In the genomic region with DNA sequence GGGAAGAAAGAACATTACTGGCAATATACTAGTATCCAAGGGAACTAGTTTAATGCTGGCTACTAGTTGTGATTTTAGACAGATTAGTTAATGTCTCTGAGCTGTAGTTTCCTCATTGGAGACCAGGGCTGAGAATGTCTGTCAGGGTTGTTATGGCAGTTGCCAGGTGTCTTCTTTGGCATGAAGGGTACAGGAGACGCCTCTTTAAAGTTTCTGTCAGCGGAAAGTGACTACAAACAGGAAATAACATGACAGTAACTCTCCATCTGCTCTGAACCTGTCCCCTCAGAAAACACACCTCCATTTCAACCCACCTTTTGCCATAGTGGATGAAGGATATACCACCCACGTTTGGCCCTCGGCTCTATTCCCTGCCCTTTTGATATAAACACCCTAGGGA, we compare ENCODE assay signal across 28 mouse cellular contexts. TPM values are rescaled to one million over a fixed set of nuclear protein-coding genes. Genes with fewer than 3 reads are reported as not detected.
DNase-seq lines count a peak whose midpoint lies in the region; ATAC-seq and TF ChIP-seq lines count a peak whose summit lies in the region.
"Had no signal": no experiment of that assay in that cellular context is flagged by ENCODE, and none has a peak within 500 bp of the region (broad histone marks: within the 10 kb centered on the region; RNA-seq: fewer than 3 reads in every experiment).

No protein-coding gene starts in this region.

- peak overlapping the region; percentile 95 for H3K27ac ChIP-seq in thymus, adult 2 months (ENCODE audit: control insufficient read depth, insufficient read depth, low read length)
- H3K27ac ChIP-seq: embryonic facial prominence, embryonic 10.5 days; embryonic facial prominence, embryonic 13.5 days; forebrain, embryonic 12.5 days; forebrain, embryonic 15.5 days; heart, embryonic 10.5 days; heart, embryonic 13.5 days; hindbrain, embryonic 12.5 days; hindbrain, embryonic 15.5 days had no signal

- WGBS in thymus, adult 2 months: 29% methylated on average over 4 of the region's 4 CpGs

- no peaks in the 10 kb centered on the region for H3K36me3 ChIP-seq in thymus, adult 2 months (ENCODE audit: control insufficient read depth, insufficient read depth, low read length)
- H3K36me3 ChIP-seq: embryonic facial prominence, embryonic 13.5 days; heart, embryonic 10.5 days; hindbrain, embryonic 15.5 days had no signal

- TF ChIP-seq POLR2A in thymus, adult 2 months (IDR thresholded peaks at IDR 0.05; ENCODE audit: control insufficient read depth, extremely low read depth, insufficient read depth, low read length, poor library complexity): no peak

- peaks cover 46% of the 10 kb centered on the region for H3K4me1 ChIP-seq in thymus, adult 2 months (replicated peaks; ENCODE audit: control insufficient read depth, insufficient read depth, low read length)

- no peaks in the 10 kb centered on the region for H3K27me3 ChIP-seq in thymus, adult 2 months (ENCODE audit: control insufficient read depth, insufficient read depth, low read length)
- H3K27me3 ChIP-seq: CH12.LX; embryonic facial prominence, embryonic 13.5 days; forebrain, embryonic 12.5 days; forebrain, embryonic 15.5 days; heart, embryonic 13.5 days; hindbrain, embryonic 12.5 days; hindbrain, embryonic 15.5 days; Patski had no signal

- intact Hi-C loops in left cerebral cortex, postnatal 36 days (cut with DNase I): no loop called here

- ATAC-seq in CD4-positive, CD25-positive, alpha-beta regulatory T cell, adult 4 months: peak; percentile 83
- ATAC-seq: forebrain, embryonic 15.5 days; Patski had no signal

- no peak overlapping the region for H3K4me3 ChIP-seq in thymus, adult 2 months (ENCODE audit: control insufficient read depth, insufficient read depth, low read length)
- H3K4me3 ChIP-seq: embryonic facial prominence, embryonic 10.5 days; embryonic facial prominence, embryonic 13.5 days; erythroblast, embryonic 14.5 days; forebrain, embryonic 12.5 days; forebrain, embryonic 15.5 days; heart, embryonic 10.5 days; heart, embryonic 13.5 days; hindbrain, embryonic 12.5 days; hindbrain, embryonic 15.5 days had no signal

- no peak for DNase-seq in thymus, adult 2 months
- no peak for DNase-seq in thymus, postnatal 36 days
- DNase-seq in CD4-positive helper T cell, adult 2 months (ENCODE audit: low read depth, low spot score): peak; percentile 46
- no peak for DNase-seq in embryo, embryonic 9.5 days (ENCODE audit: extremely low spot score)
- DNase-seq in left cerebral cortex, postnatal 36 days (ENCODE audit: low spot score in 2 of 2): no peak
- DNase-seq: adrenal gland, adult 2 months; adrenal gland, postnatal 14 days; B cell, adult 2 months; cerebellum, adult 11 months; cerebellum, adult 2 months; cerebellum, adult 9-11 months; cerebellum, postnatal 25 days; gastrocnemius, postnatal 25 days; heart, adult 18-20 months; heart, postnatal 14 days; heart, postnatal 4 days had no signal

- no peak for TF ChIP-seq CTCF in thymus, adult 2 months (IDR thresholded peaks at IDR 0.05; ENCODE audit: borderline replicate concordance, control insufficient read depth, extremely low read depth, insufficient read depth, low read length, poor library complexity)

RNA-seq across cellular contexts. Expression of a gene that starts 14.7 kb away (rescaled TPM):
- 14.7 and 15.6 TPM in 2 replicates for polyA plus RNA-seq in thymus, adult 2 months (2012; rRNA removed)
- polyA plus RNA-seq in CD4-positive, CD25-positive, alpha-beta regulatory T cell, adult 4 months (2017; shearing (Covaris generic)): 10 to 100 TPM in 1 of 2 experiments, 1 to 10 TPM in 1; 7.7 to 12.1 TPM
- 10 to 100 TPM; 20.2 to 24.9 TPM for total RNA-seq in left cerebral cortex, postnatal 36 days (2021)

RNA-seq across cellular contexts. Expression of a gene that starts 36.5 kb away (rescaled TPM):
- 65.2 and 82.5 TPM in 2 replicates for polyA plus RNA-seq in thymus, adult 2 months (2012; rRNA removed)
- 100 to 1,000 TPM in 1 of 2 experiments, 10 to 100 TPM in 1; 69.7 to 113 TPM for polyA plus RNA-seq in CD4-positive, CD25-positive, alpha-beta regulatory T cell, adult 4 months (2017; shearing (Covaris generic))
- total RNA-seq in left cerebral cortex, postnatal 36 days (2021): 10 to 100 TPM; 41.5 to 46.0 TPM

RNA-seq across cellular contexts. Expression of a gene that starts 53.7 kb away (rescaled TPM):
- polyA plus RNA-seq in thymus, adult 2 months (2012; rRNA removed): 10.7 and 13.3 TPM in 2 replicates
- 10 to 100 TPM; 28.9 to 33.5 TPM for polyA plus RNA-seq in CD4-positive, CD25-positive, alpha-beta regulatory T cell, adult 4 months (2017; shearing (Covaris generic))
- total RNA-seq in left cerebral cortex, postnatal 36 days (2021): 10 to 100 TPM; 31.8 to 36.6 TPM
